ENCODE assay signal across 11 mouse cellular contexts in genomic region chr5:111582004-111582403, GRCm38 (mm10).
DNase-seq lines count a peak whose midpoint lies in the region; ATAC-seq and TF ChIP-seq lines count a peak whose summit lies in the region.
"Had no signal": no experiment of that assay in that cellular context is flagged by ENCODE, and none has a peak within 500 bp of the region (broad histone marks: within the 10 kb centered on the region; RNA-seq: fewer than 3 reads in every experiment).

No protein-coding gene starts in this region.

- peak overlapping the region; percentile 85 for H3K27ac ChIP-seq in left cerebral cortex, adult 2 months
- peak overlapping the region; percentile 83 for H3K27ac ChIP-seq in forebrain, embryonic 11.5 days (ENCODE audit: low read depth, low read length)
- H3K27ac ChIP-seq in intestine, postnatal 0 days (ENCODE audit: low read depth, low read length): no peak overlapping the region
- peak overlapping the region; percentile 73 for H3K27ac ChIP-seq in neural tube, embryonic 14.5 days (ENCODE audit: low read depth, low read length)
- H3K27ac ChIP-seq in cerebellum, adult 2 months (ENCODE audit: insufficient read depth, low read length): no peak overlapping the region

- TF ChIP-seq CTCF in left cerebral cortex, adult 2 months (IDR thresholded peaks at IDR 0.05): peak; percentile 16; the same call in 1 of the 2 replicates
- peak; percentile 58 for TF ChIP-seq CTCF in intestine, postnatal 0 days (IDR thresholded peaks at IDR 0.05; ENCODE audit: low read depth)
- TF ChIP-seq CTCF in cerebellum, adult 2 months (IDR thresholded peaks at IDR 0.05; ENCODE audit: borderline replicate concordance, insufficient read depth, low read depth, low read length): no peak

- H3K9ac ChIP-seq in forebrain, embryonic 11.5 days (ENCODE audit: low read length): peak overlapping the region; percentile 53
- H3K9ac ChIP-seq in intestine, postnatal 0 days (ENCODE audit: low read depth, low read length): no peak overlapping the region
- H3K9ac ChIP-seq in neural tube, embryonic 14.5 days (replicated peaks; ENCODE audit: low read depth, low read length): peak overlapping the region; percentile 37; the same call in 1 of the 2 replicates

- peak overlapping the region; percentile 40 for H3K4me3 ChIP-seq in left cerebral cortex, adult 2 months
- peak overlapping the region; percentile 22 for H3K4me3 ChIP-seq in forebrain, embryonic 11.5 days (ENCODE audit: low read depth, low read length)
- H3K4me3 ChIP-seq in intestine, postnatal 0 days (ENCODE audit: low read depth, low read length): no peak overlapping the region
- H3K4me3 ChIP-seq in neural tube, embryonic 14.5 days (ENCODE audit: low read depth, low read length): no peak overlapping the region
- H3K4me3 ChIP-seq in cerebellum, adult 2 months (replicated peaks; ENCODE audit: insufficient read depth, low read depth, low read length): no peak overlapping the region

- no peaks in the 10 kb centered on the region for H3K9me3 ChIP-seq in forebrain, embryonic 11.5 days (ENCODE audit: control insufficient read depth, low read length)
- no peaks in the 10 kb centered on the region for H3K9me3 ChIP-seq in intestine, postnatal 0 days (ENCODE audit: control insufficient read depth)
- no peaks in the 10 kb centered on the region for H3K9me3 ChIP-seq in neural tube, embryonic 14.5 days (ENCODE audit: control insufficient read depth, low read length)

- WGBS in forebrain, embryonic 11.5 days: 25% methylated on average over 9 of the region's 9 CpGs
- WGBS in intestine, postnatal 0 days: 45% methylated on average over 9 of the region's 9 CpGs
- 23% methylated on average over 9 of the region's 9 CpGs for WGBS in neural tube, embryonic 14.5 days
- WGBS in cerebellum, adult 2 months: 33% methylated on average over 9 of the region's 9 CpGs

- no peak for ATAC-seq in forebrain, embryonic 11.5 days (replicated peaks; ENCODE audit: low FRiP score)
- no peak for ATAC-seq in intestine, postnatal 0 days
- ATAC-seq in neural tube, embryonic 14.5 days (ENCODE audit: low read depth): no peak
- ATAC-seq in erythroblast, adult 5-6 weeks (replicated peaks; ENCODE audit: low FRiP score, poor library complexity, severe bottlenecking): no peak
- ATAC-seq in megakaryocyte, adult 5-6 weeks (ENCODE audit: poor library complexity, severe bottlenecking): no peak

- no peak for TF ChIP-seq POLR2A in cerebellum, adult 2 months (IDR thresholded peaks at IDR 0.05; ENCODE audit: borderline replicate concordance, insufficient read depth, low read length)

- H3K4me2 ChIP-seq in forebrain, embryonic 11.5 days (ENCODE audit: low read depth, low read length, severe bottlenecking): peak overlapping the region; percentile 55
- H3K4me2 ChIP-seq in intestine, postnatal 0 days (replicated peaks; ENCODE audit: low read depth): peak overlapping the region; percentile 44; the same call in 1 of the 2 replicates
- peak overlapping the region; percentile 56 for H3K4me2 ChIP-seq in neural tube, embryonic 14.5 days (ENCODE audit: low read depth, low read length)

- DNase-seq in left cerebral cortex, adult 2 months (ENCODE audit: extremely low spot score in 1 of 2, low spot score in 2 of 2): no peak
- no peak for DNase-seq in left cerebral cortex, postnatal 10 days (ENCODE audit: extremely low spot score in 1 of 2, low spot score in 2 of 2)
- no peak for DNase-seq in forebrain, embryonic 11.5 days (ENCODE audit: low spot score)
- DNase-seq in cerebellum, adult 2 months: no peak
- DNase-seq: cerebellum, adult 11-12 months; heart, postnatal 14 days had no signal

- no peaks in the 10 kb centered on the region; the same call in 1 of the 2 replicates for H3K36me3 ChIP-seq in forebrain, embryonic 11.5 days (ENCODE audit: control insufficient read depth, insufficient read depth, low read length)
- H3K36me3 ChIP-seq in intestine, postnatal 0 days (ENCODE audit: control insufficient read depth, insufficient read depth): no peaks in the 10 kb centered on the region
- H3K36me3 ChIP-seq in neural tube, embryonic 14.5 days (ENCODE audit: control insufficient read depth, insufficient read depth, low read length): no peaks in the 10 kb centered on the region
- H3K36me3 ChIP-seq: G1E had no signal

- intact Hi-C loops in left cerebral cortex, adult 2 months (cut with DNase I): no loop called here
- intact Hi-C loops in left cerebral cortex, postnatal 10 days (cut with DNase I): no loop called here

- peaks cover 49% of the 10 kb centered on the region for H3K4me1 ChIP-seq in forebrain, embryonic 11.5 days (replicated peaks; ENCODE audit: control insufficient read depth, insufficient read depth, low read length)
- H3K4me1 ChIP-seq in intestine, postnatal 0 days (replicated peaks; ENCODE audit: control insufficient read depth, insufficient read depth, low read length): no peaks in the 10 kb centered on the region
- peaks cover 33% of the 10 kb centered on the region for H3K4me1 ChIP-seq in neural tube, embryonic 14.5 days (ENCODE audit: control insufficient read depth, insufficient read depth, low read length)
- 0 out of 2 replicates have a peak, but pooled peaks cover 3% of the 10 kb centered on the region for H3K4me1 ChIP-seq in cerebellum, adult 2 months (ENCODE audit: control insufficient read depth, insufficient read depth, low read length)

- no peaks in the 10 kb centered on the region for H3K27me3 ChIP-seq in forebrain, embryonic 11.5 days (ENCODE audit: control insufficient read depth, insufficient read depth, low read length)
- 0 out of 2 replicates have a peak, but pooled peaks cover 10% of the 10 kb centered on the region for H3K27me3 ChIP-seq in intestine, postnatal 0 days (replicated peaks; ENCODE audit: control insufficient read depth, insufficient read depth, low read length)
- no peaks in the 10 kb centered on the region for H3K27me3 ChIP-seq in neural tube, embryonic 14.5 days (ENCODE audit: control insufficient read depth, insufficient read depth, low read length)
- no peaks in the 10 kb centered on the region; the same call in 1 of the 2 replicates for H3K27me3 ChIP-seq in cerebellum, adult 2 months (ENCODE audit: control insufficient read depth, insufficient read depth, low read length)

Comparison
In these comparisons a context has a peak if more than half of its experiments do, and no peak if none do; other contexts are left out.
1. H3K27ac ChIP-seq: peak in left cerebral cortex, adult 2 months (single experiment), forebrain, embryonic 11.5 days (single experiment) and neural tube, embryonic 14.5 days (single experiment); none in intestine, postnatal 0 days (single experiment) and cerebellum, adult 2 months (single experiment).
2. H3K4me3 ChIP-seq: peak in left cerebral cortex, adult 2 months (single experiment) and forebrain, embryonic 11.5 days (single experiment); none in intestine, postnatal 0 days (single experiment), neural tube, embryonic 14.5 days (single experiment) and cerebellum, adult 2 months (single experiment).
3. Peak in every context shown above with its lines, with median percentiles within 50 percentile points of each other: H3K4me2 ChIP-seq.